Mouse (Mus musculus) megakaryocyte, embryonic 14.5 days (primary cell): ENCODE results near the gene Hist1h4n.
"Not testable (repeated sequence)": the region's sequence is repeated elsewhere in the genome, so short reads cannot be mapped to it uniquely, and the experiment has no call there.

Source experiments
- FLI1 ChIP-seq: IDR thresholded peaks from 2 replicates; pipeline ENCODE4 v1.6.1; 2012; ENCODE audit warnings: low read length, inconsistent platforms, mixed read lengths
- GATA1 ChIP-seq: IDR thresholded peaks from 3 replicates; pipeline ENCODE4 v1.6.1; 2012; ENCODE audit warnings: mixed read lengths, low read length, inconsistent platforms, borderline replicate concordance

GRCm38 (mm10) chr13:21833461-21833860 is 1.5 kb upstream of the Hist1h4n start, which contains the start of the genes Hist1h2ap and Hist1h2br:
- TF ChIP-seq GATA1, FLI1: not testable (repeated sequence)
